Mouse (Mus musculus) heart, embryonic 16.5 days (tissue): ENCODE measurements around the gene Tmem251. TPM values are rescaled to one million over a fixed set of nuclear protein-coding genes. Genes with fewer than 3 reads are reported as not detected.

Experiments used
- ATAC-seq: fragments of 200-750 bp; cut with Nextera tagmentation; replicated peaks from 2 replicates; pipeline ENCODE4 v1.8.0; 2017; ENCODE audit warnings: moderate number of reproducible peaks; ENCODE audit not compliant: insufficient read depth, low FRiP score; ENCODE audit errors: extremely low read depth
- H3K27ac ChIP-seq: fragments of 300-500 bp; sonication (generic); 2 replicates; pipeline ENCODE4 v1.5.1; 2014; ENCODE audit warnings: mild to moderate bottlenecking, low read length, control low read depth, moderate library complexity
- H3K27me3 ChIP-seq: fragments of 300-500 bp; sonication (generic); 2 replicates; pipeline ENCODE4 v1.6.1; 2014; ENCODE audit warnings: low read length, mixed read lengths; ENCODE audit not compliant: control insufficient read depth, insufficient read depth
- H3K36me3 ChIP-seq: fragments of 300-500 bp; sonication (generic); 2 replicates; pipeline ENCODE4 v1.6.1; 2014; ENCODE audit not compliant: control insufficient read depth, insufficient read depth
- H3K4me1 ChIP-seq: fragments of 300-500 bp; sonication (generic); 2 replicates; pipeline ENCODE4 v1.6.1; 2014; ENCODE audit warnings: low read length, mixed read lengths; ENCODE audit not compliant: control insufficient read depth, insufficient read depth
- H3K4me2 ChIP-seq: fragments of 300-500 bp; sonication (generic); 2 replicates; pipeline ENCODE4 v1.6.1; 2014; ENCODE audit warnings: low read depth, mild to moderate bottlenecking, control low read depth, low read length
- H3K4me3 ChIP-seq: fragments of 300-500 bp; sonication (generic); 2 replicates; pipeline ENCODE4 v1.5.1; 2014; ENCODE audit warnings: mild to moderate bottlenecking, control low read depth, low read length
- H3K9ac ChIP-seq: fragments of 300-500 bp; sonication (generic); 2 replicates; pipeline ENCODE4 v1.6.1; 2014; ENCODE audit warnings: low read length, control low read depth
- H3K9me3 ChIP-seq: fragments of 300-500 bp; sonication (generic); replicated peaks from 2 replicates; pipeline ENCODE4 v1.6.1; 2016; ENCODE audit warnings: low read length; ENCODE audit not compliant: control insufficient read depth
- WGBS: fragments of 180-500 bp; shearing (Covaris S2); extraction: QIAGEN DNeasy Blood & Tissue Kit; methylation state at CpG from one replicate; pipeline ENCODE4 v1.1.7; 2014; 5-methylcytosine and 5-hydroxymethylcytosine counted together
- polyA plus RNA-seq: library from polyadenylated mRNA; unstranded; fragments of >200 nt; fragmentation: Nextera tagmentation; extraction: Ambion mirVana; gene quantifications from 2 replicates; pipeline ENCODE4 v1.2.1, GENCODE M21; 2015

Tmem251 gene
- polyA plus RNA-seq, 1 experiment from 2014 or later = 8.3 TPM

GRCm38 (mm10) chr12:102782841-102783240, 39.3 kb downstream of the Tmem251 start:
- Histone ChIP-seq H3K36me3 (peaks cover 21% of the 10 kb centered on the region), H3K27ac (no peak overlapping the region), H3K4me2 (no peak overlapping the region), H3K9ac (no peak overlapping the region), H3K4me3 (no peak overlapping the region), H3K4me1 (no peaks in the 10 kb centered on the region), H3K9me3 (no peaks in the 10 kb centered on the region), H3K27me3 (no peaks in the 10 kb centered on the region)
- 89% methylated on average over 5 of the region's 5 CpGs for WGBS
- ATAC-seq = no peak; the same call in 1 of the 2 replicates

DNA sequence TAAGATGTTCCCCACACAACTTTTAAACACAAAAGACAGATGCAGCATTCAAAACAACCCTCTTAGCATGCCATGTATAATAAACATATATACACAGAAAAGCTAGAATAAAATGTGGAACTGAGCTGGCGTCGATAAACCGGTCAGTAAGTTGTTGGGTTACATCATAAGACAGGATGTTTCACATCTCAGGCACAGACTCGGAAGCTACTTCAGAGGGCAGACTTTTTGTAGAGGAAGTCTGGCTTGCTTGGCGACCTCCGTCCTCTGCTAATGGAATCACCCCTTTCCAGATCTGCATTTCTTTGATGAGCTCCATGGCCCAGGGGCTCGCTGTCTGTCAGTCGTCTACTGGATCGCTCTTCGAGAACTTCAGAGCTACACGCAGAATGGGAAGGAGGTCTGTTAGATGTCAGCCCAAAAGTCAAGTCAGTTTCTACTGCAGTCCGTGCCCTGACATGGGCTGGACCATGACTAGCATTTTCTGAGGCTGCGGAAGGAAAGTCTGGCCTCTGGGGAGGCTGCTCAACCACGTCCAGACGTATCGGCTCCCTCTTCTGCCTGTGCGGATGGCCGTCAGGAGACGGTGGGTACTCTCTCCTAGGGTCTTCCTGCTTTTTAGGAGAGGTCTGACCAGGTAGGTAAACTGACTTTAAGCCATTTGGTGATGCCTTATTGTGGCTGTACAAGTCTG, 41.5 kb downstream of the Tmem251 start:
- no peaks in the 10 kb centered on the region for H3K4me1 ChIP-seq
- peaks cover 29% of the 10 kb centered on the region for H3K36me3 ChIP-seq
- no peak overlapping the region for H3K9ac ChIP-seq
- H3K27ac ChIP-seq = no peak overlapping the region
- WGBS = 87% methylated on average over 19 of the region's 19 CpGs
- no peak overlapping the region for H3K4me3 ChIP-seq
- H3K9me3 ChIP-seq = no peaks in the 10 kb centered on the region
- ATAC-seq = no peak
- H3K4me2 ChIP-seq = no peak overlapping the region
- no peaks in the 10 kb centered on the region for H3K27me3 ChIP-seq

DNA sequence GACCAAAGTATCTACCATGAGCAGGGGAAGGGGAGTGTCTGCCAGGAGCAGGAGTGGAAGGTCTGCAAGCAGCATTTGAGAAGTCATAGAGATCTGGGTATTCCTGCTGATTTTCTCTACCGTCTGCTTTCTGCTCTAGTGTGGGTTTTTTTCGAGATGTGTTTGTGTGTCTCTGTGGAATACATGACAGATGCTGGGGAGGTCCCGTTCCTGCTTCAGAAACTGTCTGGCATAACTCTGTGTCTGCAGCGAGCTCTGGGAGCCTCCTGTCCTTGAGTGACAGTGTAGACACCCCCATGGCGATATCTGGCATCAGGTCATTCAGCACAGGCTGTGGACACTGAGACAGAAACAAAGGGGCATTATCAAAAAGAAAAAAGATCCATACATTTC, 42.0 kb downstream of the Tmem251 start:
- Histone ChIP-seq H3K27me3 (no peaks in the 10 kb centered on the region), H3K36me3 (peaks cover 34% of the 10 kb centered on the region), H3K4me2 (no peak overlapping the region), H3K4me1 (no peaks in the 10 kb centered on the region), H3K9me3 (no peaks in the 10 kb centered on the region), H3K9ac (no peak overlapping the region), H3K27ac (no peak overlapping the region), H3K4me3 (no peak overlapping the region)
- WGBS = 80% methylated on average over 5 of the region's 5 CpGs
- ATAC-seq = no peak

DNA sequence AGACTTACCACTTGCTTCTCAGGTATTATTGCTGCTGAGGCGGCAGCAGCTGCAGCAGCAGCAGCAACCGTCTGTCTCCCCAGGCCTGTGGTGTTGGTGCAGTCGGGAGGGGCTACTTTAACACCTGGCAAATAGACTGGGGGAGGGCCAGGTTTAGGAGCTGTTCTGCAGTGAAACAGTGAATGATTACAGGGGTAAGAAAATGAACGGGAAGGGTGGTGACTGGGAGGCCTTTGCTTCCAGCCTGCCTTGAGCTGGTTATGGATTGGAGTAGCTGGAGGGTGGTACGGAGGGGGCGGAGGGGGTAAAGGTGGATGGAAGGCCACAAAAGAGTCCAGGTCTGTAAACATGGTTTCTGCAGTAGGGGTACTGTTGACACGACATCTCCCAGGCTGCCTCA, 44.4 kb downstream of the Tmem251 start:
- 81% methylated on average over 7 of the region's 7 CpGs for WGBS
- H3K4me3 ChIP-seq = no peak overlapping the region
- H3K36me3 ChIP-seq = peaks cover 47% of the 10 kb centered on the region

More for the DNA sequence above, 44.4 kb downstream of the Tmem251 start:
- H3K4me1 ChIP-seq = no peaks in the 10 kb centered on the region
- ATAC-seq = 0 out of 2 replicates have a peak, but pooled peaks have one; percentile 60
- H3K27me3 ChIP-seq = no peaks in the 10 kb centered on the region
- no peak overlapping the region for H3K4me2 ChIP-seq
- H3K9me3 ChIP-seq = no peaks in the 10 kb centered on the region
- no peak overlapping the region for H3K9ac ChIP-seq
- H3K27ac ChIP-seq = no peak overlapping the region

Other genes with a start within 250 kb of the Tmem251 start
- 2.5 and 12.2 TPM in 2 replicates for gene Chga, start 188.8 kb upstream of the Tmem251 start, polyA plus RNA-seq
- gene Itpk1, start 38.8 kb upstream of the Tmem251 start, polyA plus RNA-seq = 7.2 and 8.8 TPM in 2 replicates
- 19.0 and 19.5 TPM in 2 replicates for gene Moap1, start 101 bp upstream of the Tmem251 start, polyA plus RNA-seq
- gene Gm28051, start 14.0 kb downstream of the Tmem251 start, polyA plus RNA-seq = not detected in 2 replicates
- 20.0 and 27.2 TPM in 2 replicates for gene Gon7, start 14.0 kb downstream of the Tmem251 start, polyA plus RNA-seq
- gene Ubr7, start 14.2 kb downstream of the Tmem251 start, polyA plus RNA-seq = 33.0 and 33.3 TPM in 2 replicates
- 16.7 and 17.4 TPM in 2 replicates for gene Gm20604, start 14.9 kb downstream of the Tmem251 start, polyA plus RNA-seq
- gene Btbd7, start 134.7 kb downstream of the Tmem251 start, polyA plus RNA-seq = 10.7 and 12.8 TPM in 2 replicates
- gene Cox8c, start 155.6 kb downstream of the Tmem251 start, polyA plus RNA-seq = not detected in 2 replicates
- 0.30 and 0.37 TPM in 2 replicates for gene Unc79, start 205.1 kb downstream of the Tmem251 start, polyA plus RNA-seq